Mouse (Mus musculus) cortical plate, adult 2 months (tissue): ENCODE data around the gene Kcnq5.

ENCODE experiments used
- CTCF ChIP-seq: fragments of 200-500 bp; IDR thresholded peaks from 2 replicates; pipeline ENCODE4 v1.5.1; 2011; ENCODE audit warnings: mild to moderate bottlenecking, control low read depth, low read length; ENCODE audit not compliant: insufficient read depth; ENCODE audit errors: extremely low read depth
- POLR2A ChIP-seq: fragments of 200-500 bp; IDR thresholded peaks from 2 replicates; pipeline ENCODE4 v1.6.1; 2011; ENCODE audit warnings: mild to moderate bottlenecking, low read length, control low read depth; ENCODE audit not compliant: insufficient read depth; ENCODE audit errors: extremely low read depth

- TF ChIP-seq CTCF (no peak), POLR2A (no peak)
Measured at GRCm38 (mm10) chr1:21856399-21856798, 105.3 kb downstream of the Kcnq5 start.
